Mouse (Mus musculus): ENCODE measurements at regions not wholly inside any gene's neighbourhood (a gene's known extent, or its start where the extent isn't known, plus 50 kb on each side); places are given as distances from the start of the nearest gene placed in this dataset.

DNA sequence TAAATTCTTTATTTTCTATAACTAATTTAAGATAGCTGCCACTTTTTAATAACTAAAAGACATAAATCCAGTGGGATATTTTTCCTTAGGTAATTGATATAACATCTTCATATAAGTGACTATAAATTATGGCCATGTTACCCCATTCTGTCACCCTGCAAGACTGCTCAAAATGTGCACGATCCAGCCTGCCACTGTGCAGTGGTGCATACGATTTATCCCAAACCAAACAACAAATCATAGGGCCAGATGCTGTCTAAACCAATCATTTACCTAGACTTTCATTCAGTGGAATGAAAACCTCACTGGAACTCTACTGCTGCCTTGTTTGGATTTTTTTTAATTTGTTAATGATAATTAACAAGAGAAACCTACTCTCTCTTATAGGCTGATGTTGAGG is 216.5 kb downstream of the Samd5 start:
- TF ChIP-seq EP300 (IDR thresholded peaks at IDR 0.05; ENCODE audit: low read depth) (no peak), CTCF (IDR thresholded peaks at IDR 0.05; ENCODE audit: low read depth) (no peak)

Data from liver, postnatal 0 days (tissue).